Mouse (Mus musculus): ENCODE measurements around the gene Dcaf5.

Gene Dcaf5

DNA sequence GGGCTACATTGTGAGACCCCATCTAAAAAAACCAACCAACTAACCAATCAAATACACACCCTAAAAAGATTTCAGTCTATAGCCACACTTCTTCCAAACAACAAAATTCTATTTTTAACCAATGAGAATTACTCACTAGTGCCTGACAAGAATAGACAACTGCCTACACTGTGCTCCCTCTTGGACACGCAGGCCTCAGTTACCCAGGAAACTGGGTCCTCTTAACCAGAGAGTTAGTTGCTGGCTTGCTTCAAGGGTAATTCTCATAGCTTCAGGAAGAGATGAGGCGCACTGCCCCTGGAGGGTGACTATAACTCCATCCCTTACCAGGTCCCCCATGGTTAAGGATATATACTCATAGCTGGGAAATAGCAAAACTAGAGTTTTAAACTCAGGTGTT lies 95.5 kb downstream of the Dcaf5 start:
- no peak for DNase-seq (ENCODE audit: low read depth, low spot score)

DNA sequence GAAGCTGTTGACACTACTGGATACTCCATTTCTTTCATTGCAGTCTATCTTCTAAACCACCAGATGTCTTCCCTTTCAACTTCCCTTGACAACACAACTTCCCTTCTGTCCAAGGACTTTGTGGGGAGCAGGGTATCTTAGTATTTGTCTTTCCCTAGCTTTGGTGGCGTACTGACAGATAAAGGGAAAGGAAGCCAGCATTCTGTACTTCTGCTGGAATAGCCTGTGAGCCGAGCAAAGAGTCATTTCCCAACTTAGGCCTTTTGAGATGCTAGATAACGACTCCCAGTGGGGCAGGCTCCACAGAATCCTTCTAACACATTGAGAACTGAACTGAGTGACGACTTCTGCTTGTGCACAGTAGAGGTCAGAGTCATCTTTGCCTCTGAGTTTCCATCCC lies 102.2 kb downstream of the Dcaf5 start:
- no peak for DNase-seq (ENCODE audit: low read depth, low spot score)

GRCm38 (mm10) chr12:80331634-80332033 lies 104.8 kb downstream of the Dcaf5 start:
- peak; percentile 45 for DNase-seq (ENCODE audit: low read depth, low spot score)

DNA sequence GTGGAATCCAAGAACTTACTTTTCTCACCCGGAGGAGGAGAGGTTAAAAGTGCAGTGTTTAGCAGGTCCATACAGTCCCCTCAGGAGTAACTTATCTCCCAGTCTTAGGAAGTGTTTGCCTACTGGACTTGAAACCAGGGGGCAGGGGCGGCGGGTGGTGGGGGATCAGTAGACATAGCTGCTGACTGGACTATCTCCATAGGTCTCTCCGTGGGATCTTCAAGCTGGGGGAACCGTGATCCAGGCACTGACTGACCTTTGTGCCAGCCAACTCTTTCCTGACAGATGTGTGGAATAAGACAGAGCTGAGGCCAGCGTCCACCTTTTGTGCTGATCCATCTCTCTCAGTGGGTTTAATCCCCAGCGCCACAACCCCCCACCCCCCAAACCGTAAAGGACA lies 105.6 kb downstream of the Dcaf5 start:
- DNase-seq (ENCODE audit: low read depth, low spot score), result no peak

GRCm38 (mm10) chr12:80329641-80330040 lies 106.8 kb downstream of the Dcaf5 start:
- no peak for DNase-seq (ENCODE audit: low read depth, low spot score)

GRCm38 (mm10) chr12:80326047-80326446 lies 110.4 kb downstream of the Dcaf5 start:
- DNase-seq (ENCODE audit: low read depth, low spot score), result no peak

DNA sequence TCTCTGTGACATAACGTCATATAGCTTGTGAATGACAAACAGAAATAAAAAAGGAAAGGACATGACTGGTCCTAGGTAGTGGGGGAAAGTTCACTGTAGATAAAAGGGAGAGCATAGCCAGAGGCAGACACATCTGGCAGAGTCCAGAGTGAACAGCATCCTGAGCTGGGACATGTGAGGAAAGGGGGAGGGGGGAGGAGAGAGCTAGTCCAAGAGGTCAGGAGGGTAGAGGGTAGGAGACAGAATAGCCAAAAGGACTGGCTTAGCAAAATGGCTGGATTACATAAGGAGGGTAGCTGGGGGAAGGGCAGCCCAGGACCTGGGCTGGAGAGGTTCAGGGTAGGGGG lies 111.6 kb downstream of the Dcaf5 start:
- DNase-seq (ENCODE audit: low read depth, low spot score), result no peak

DNA sequence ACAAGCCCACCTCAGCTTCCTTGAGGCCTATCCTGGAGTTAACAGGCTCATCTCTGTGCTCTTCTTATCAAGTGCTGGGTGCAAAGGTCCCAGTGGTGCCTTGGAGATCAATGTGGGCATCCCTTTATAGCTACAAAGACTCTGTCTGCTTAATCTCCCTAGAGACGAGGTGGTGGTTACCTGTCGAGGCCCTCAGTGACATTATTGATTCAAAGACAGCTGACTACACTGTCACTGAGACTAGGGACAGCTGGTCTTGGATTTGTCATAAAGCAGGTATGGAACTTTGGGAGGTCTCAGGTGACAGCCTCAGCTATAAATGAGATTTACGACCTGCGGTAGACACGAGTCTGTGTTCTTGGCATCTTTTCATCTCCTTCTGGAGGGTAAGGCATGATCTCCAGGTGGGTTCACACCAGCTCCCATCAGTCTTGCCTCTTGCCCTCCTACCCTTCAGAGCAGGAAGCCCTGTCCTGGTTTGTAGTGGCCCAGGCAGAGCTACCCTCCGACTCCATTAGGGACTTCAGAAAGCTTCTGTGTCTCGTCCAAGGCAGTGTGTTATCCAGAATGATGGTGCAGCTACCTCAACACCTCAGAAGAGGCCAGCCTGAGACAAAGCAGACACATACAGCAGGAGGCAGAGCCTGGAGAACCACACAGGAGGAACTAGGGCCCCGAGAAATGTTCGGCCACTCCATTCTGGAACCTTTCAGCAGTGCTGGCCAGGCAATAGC lies 112.2 kb downstream of the Dcaf5 start:
- DNase-seq (ENCODE audit: low read depth, low spot score), result no peak

DNA sequence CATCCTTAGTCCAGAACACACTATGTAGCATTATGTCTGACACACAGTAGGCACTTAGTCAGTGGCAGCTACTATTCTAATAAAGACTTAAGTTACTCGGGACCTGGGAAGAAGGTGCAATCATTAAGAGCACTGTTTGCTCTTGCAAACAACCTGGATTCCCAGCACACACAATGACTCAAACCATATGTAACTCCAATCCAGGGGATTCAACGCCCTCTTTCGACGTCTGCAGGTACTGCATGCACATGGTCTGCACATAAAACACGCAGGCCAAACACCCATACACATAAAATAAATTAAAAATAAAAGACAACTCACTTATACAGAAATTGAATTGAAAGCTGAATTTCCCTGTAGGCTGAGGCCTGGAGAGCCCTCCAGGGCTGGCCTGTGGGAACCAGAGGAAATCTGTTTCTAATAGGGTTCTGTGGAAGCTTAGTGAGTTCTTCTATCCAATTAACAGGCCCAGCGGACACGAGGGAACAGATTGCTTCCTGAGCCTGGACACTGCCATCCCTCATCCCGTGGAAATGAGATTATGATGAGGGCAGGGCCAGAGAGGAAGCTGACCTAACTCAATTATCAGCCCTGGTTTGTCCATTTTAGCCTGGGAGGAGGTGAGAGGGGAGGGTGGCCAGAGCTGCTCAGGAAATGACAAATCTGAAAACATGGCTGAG lies 112.9 kb downstream of the Dcaf5 start:
- peak; percentile 69 for DNase-seq (ENCODE audit: low read depth, low spot score)

DNA sequence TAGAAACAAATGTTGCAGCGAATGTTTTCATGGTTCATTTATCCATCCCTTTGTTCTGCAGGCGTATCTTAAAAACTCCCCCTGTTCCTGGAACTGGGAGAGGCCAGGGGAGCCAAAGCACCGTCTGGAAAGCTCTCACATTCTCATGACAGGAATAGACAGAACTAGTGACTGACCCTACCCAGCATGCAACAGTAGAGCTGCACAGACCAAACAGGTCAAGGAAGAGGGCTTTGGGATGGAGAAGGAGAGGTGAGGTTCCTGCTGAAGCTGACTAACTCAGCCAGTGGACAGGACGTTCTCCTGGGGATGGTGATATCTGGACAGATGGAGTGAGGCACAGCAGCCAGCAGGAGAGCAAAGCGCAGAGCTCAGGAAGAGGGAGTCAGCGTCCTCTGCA lies 113.9 kb downstream of the Dcaf5 start:
- no peak for DNase-seq (ENCODE audit: low read depth, low spot score)

GRCm38 (mm10) chr12:80319062-80319461 lies 117.3 kb downstream of the Dcaf5 start:
- no peak for DNase-seq (ENCODE audit: low read depth, low spot score)

DNA sequence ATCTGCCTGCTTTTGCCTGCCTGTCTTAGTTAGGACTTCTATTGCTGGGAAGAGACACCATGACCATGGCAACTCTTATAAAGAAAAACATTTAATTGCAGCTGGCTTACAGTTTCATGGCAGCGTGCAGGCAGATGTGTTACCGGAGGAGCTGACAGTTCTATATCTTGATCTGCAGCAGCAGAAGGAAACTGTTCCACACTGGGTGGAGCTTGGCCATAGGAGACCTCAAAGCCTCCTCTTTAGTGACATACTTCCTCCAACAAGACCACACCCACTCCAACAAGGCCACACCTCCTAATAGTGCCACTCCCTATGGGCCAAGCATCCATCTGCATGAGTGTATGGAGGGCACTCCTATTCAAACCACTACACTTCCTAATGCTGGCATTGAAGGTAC lies 121.1 kb downstream of the Dcaf5 start:
- peak; percentile 33 for DNase-seq (ENCODE audit: low read depth, low spot score)

DNA sequence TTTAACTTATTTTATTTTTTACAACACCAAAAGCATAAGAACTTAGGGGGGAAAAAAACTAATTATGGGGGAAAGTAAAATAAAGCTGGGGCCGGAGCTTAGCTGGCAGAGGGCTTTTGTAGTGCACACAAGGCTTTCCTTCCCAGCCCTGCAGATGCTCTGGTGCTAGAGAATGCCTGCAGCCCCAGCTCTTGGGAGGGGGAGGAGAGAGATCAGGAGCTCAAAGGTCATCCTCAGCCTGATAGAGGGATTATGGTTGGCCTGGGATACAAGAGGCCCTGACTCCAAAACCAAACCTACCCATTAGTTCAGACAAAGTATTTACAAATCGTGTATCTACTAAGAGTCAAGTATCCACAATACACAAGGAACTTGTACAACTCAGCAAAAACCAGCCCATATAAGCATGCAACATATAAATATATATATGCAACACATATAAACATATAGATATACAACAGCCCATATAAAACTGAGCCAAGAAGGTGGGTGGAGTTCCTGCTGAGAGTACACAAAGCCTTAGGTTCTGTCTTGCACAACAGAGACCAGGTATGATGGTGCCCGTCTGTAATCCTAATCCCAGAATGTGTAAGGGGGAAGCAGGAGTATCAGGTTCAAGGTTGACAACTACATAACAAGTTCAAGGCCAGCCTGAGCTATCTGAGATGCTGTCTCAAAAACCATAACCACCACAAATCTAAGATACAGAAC lies 124.3 kb downstream of the Dcaf5 start:
- DNase-seq (ENCODE audit: low read depth, low spot score), result no peak

DNA sequence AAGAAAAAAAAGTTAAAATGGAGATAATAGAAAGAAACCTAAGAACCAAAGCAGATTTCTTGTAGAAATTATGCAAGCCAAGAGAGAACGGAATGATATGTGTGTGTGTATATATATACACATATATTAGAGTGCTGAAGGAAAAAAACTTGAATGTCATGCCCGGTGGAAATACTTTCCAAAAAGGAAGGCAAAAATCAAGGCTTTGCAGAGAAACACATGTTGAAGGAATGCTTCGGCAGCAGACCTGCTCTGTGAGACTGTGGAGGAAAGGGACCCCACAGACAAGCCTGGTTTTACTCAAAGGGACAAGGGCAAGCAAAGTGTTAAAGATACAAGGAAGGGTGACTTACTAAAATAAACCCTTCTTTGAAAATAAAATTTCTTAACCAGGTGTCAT lies 128.8 kb downstream of the Dcaf5 start:
- DNase-seq (ENCODE audit: low read depth, low spot score), result no peak

DNA sequence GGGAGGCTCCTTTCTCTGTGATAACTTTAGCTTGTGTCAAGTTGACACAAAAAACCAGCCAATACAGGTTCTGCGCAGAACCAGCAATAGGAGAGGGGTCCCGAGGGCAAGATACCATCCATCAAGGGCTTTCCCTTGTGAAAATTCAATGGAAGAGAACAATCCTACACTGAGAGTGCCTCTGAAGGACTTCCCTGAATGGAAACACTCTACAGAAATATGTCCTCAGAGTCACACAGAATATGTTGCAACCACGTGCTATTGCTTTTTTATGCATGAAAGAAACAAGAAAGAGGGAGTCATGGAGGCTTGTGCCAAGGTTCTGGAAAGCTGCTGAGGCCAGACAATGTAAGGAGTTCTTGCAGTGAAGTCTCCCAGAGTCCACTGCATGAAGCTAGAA lies 131.9 kb downstream of the Dcaf5 start:
- DNase-seq (ENCODE audit: low read depth, low spot score), result no peak

DNA sequence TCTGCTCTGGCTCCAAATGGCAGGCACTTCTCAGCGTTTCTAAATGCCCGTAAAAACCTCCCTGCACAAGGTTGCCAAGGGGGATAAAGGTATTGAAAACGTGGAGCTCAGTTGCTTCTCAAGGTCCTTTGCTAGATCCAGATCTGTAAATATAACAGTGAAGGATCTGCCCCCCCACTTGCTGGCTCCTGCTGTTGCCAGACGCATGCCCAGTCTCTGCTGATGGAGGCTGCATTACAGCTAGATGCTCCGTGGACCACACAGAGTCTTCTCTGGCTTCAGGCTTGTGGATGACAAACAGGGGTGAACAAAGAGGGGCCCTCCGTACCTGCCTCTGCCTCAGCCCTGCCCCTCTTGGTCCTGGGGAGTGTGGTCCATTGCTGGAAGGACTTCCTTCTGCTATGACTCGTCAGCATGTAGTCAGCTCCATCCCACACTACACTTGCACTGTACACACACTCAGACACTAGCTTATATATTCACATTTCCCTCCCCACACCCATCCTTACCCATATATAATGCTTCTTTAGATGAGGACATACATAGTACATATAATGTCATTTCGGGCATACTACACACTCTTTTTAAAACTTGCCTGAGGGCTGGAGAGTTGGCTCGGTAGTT lies 135.5 kb downstream of the Dcaf5 start:
- no peak for DNase-seq (ENCODE audit: low read depth, low spot score)

DNA sequence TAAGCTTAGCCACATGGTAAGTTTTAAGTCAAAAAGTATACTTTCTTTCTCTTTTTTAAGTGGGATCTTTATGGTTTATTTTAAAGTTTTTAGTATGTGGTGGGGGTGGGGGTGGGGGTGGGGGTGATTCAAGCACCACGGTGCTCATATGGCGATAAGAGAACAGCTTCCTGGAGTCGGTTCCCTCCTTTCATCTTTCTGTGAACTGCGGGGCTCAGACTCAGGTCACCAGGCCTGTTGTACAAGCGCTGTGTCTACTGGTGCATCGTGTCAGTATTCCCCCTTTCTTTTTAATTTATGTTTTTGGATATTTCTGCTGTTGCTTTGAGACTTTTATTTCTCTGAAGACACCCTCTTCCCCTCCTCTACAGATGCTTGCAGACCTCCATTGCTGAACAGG lies 137.7 kb downstream of the Dcaf5 start:
- no peak for DNase-seq (ENCODE audit: low read depth, low spot score)

DNA sequence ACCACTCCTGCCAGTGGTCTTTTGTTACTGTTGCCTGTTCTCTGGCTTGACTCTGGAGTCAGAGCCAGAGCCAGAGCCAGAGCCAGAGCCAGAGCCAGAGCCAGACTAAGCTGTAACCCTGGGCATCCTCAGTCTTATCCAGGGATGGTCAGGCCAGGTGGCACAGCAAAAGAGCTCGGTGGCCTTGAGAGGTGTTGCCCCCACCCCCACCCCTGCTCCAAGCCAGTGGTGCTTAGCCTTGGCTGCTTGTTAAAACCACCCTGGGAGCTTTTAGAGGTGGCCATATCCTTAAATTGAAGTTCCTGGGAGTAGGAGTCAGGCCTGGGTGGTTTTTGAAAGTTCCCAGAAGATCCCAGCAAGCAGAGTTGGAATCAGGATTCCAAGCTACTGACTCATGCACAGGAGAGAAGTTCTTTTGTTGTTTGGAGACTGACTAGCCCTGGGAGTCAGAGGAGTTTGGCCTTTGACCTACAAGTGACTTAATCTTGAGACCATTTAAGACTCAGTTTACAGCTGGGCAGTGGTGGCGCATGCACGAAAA lies 144.4 kb downstream of the Dcaf5 start:
- DNase-seq (ENCODE audit: low read depth, low spot score), result peak; percentile 81

DNA sequence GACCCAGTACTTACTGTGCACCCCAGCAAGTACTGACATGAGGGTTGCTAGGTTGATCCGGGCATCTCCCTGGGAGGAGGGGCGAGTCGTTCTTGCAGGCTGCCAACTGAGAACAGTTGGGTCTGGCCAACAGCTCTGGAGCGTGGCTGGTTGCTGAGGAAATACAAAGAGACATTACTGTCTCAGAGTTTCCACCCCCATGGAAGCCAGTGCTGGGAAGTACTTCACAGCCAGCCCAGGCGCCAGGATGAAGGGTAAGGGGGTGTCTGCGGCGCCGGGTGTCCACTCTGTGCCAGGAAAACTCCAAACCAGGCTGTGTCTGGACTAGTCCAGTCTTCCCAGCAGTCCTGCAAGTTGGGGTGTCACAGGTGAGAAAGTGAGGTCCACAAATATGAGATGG lies 145.4 kb downstream of the Dcaf5 start:
- no peak for DNase-seq (ENCODE audit: low read depth, low spot score)

DNA sequence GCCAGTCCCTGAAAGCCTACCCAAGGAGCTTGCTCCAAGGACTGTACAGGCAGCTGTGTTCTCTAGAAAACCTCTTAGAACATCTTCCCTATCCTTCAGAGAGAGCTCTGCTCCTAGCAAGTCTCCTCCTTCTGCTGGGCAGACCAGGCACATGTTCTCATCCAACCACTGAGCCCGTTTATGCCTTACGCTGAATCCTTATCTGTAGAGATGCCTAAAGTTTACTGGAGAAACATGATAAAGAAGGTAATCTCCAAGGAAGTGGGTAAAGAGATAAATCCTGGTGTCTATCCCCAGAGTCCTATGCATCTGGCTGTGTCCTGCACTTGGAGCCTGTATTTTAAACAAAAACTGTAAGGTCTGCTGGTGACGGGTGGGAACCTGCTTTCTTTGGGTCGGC lies 145.9 kb downstream of the Dcaf5 start:
- DNase-seq (ENCODE audit: low read depth, low spot score), result no peak

DNA sequence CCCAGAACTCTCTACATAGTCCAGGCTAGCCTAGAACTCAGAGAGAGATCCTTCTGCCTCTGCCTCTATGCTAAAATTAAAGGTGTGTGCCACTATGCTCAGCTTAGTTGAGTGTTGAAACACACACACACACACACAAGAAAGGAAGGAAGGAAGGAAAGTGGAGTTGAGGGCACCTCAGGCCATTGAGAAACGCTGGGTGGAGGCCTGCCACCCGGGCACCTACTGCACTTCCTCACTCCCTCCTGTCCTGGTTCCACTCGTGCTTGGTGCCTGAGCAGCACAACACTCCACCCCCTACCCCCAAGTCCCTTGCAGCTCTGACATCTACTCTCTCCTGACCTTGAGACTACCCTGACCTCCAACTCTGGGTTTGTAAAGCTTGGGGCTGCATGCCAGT lies 146.7 kb downstream of the Dcaf5 start:
- DNase-seq (ENCODE audit: low read depth, low spot score), result no peak

DNA sequence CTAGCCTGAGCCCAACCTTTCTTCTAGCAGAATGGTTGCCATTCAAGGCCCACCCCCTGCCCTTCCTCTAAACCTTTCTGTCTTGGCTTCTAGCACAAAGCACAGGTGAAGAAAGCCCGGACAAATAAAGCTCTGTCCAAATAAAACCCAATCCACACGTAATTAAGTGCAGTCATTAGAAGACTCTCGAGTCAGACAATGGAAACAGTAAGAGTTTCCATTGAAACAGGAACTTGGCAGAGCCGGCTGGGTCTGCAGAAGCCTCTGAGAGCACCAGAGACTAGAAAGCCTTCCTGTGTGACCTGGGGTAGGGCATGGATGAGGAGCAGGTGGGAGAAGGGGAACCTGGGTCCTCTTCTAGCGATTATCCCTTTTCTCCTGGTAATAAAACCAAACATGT lies 150.5 kb downstream of the Dcaf5 start:
- peak; percentile 37 for DNase-seq (ENCODE audit: low read depth, low spot score)
